Mouse (Mus musculus): ENCODE measurements around the gene Mta1. TPM values are rescaled to one million over a fixed set of nuclear protein-coding genes. Genes with fewer than 3 reads are reported as not detected.

The Mta1 gene
- polyA plus RNA-seq, 2 experiments from 2014 or later = 9.6 to 15.1 TPM

- peak; percentile 24 for ATAC-seq
Observed at GRCm38 (mm10) chr12:113098530-113099151, 563 bp downstream of the Mta1 start.

GRCm38 (mm10) chr12:113099470-113100237 lies 1.6 kb downstream of the Mta1 start:
- ATAC-seq = no peak

- ATAC-seq = no peak
Observed at GRCm38 (mm10) chr12:113100448-113101076, 2.5 kb downstream of the Mta1 start.

- ATAC-seq = no peak
Observed at GRCm38 (mm10) chr12:113101251-113101960, 3.3 kb downstream of the Mta1 start.

GRCm38 (mm10) chr12:113102461-113102860 lies 4.4 kb downstream of the Mta1 start:
- peak; percentile 63 for ATAC-seq

GRCm38 (mm10) chr12:113103846-113104451 lies 5.9 kb downstream of the Mta1 start:
- no peak for ATAC-seq

- no peak for ATAC-seq
Observed at GRCm38 (mm10) chr12:113106386-113106785, 8.3 kb downstream of the Mta1 start.

- ATAC-seq = peak; percentile 32
Observed at GRCm38 (mm10) chr12:113107431-113108124, 9.5 kb downstream of the Mta1 start.

- ATAC-seq = no peak
Observed at GRCm38 (mm10) chr12:113108528-113109283, 10.6 kb downstream of the Mta1 start.

- no peak for ATAC-seq
Observed at GRCm38 (mm10) chr12:113109801-113110200, 11.7 kb downstream of the Mta1 start.

- ATAC-seq = no peak
Observed at GRCm38 (mm10) chr12:113114141-113114540, 16.1 kb downstream of the Mta1 start.

- no peak for ATAC-seq
Observed at GRCm38 (mm10) chr12:113114856-113115538, 16.9 kb downstream of the Mta1 start.

- peak; percentile 83 for ATAC-seq
Observed at GRCm38 (mm10) chr12:113119516-113120410, 21.7 kb downstream of the Mta1 start.

- ATAC-seq = no peak
Observed at GRCm38 (mm10) chr12:113124726-113125125, 26.6 kb downstream of the Mta1 start.

GRCm38 (mm10) chr12:113130732-113131131 lies 32.7 kb downstream of the Mta1 start:
- no peak for ATAC-seq

- no peak for ATAC-seq
Observed at GRCm38 (mm10) chr12:113131601-113132000, 33.5 kb downstream of the Mta1 start.

GRCm38 (mm10) chr12:113132567-113132966 lies 34.5 kb downstream of the Mta1 start:
- no peak for ATAC-seq

- no peak for ATAC-seq
Observed at GRCm38 (mm10) chr12:113133260-113133659, 35.2 kb downstream of the Mta1 start.

- no peak for ATAC-seq
Observed at GRCm38 (mm10) chr12:113133861-113134403, 35.9 kb downstream of the Mta1 start.

Data from CD4-positive, CD25-positive, alpha-beta regulatory T cell, adult 4 months (primary cell).